Mouse (Mus musculus): ENCODE measurements around the gene Gpr35. TPM values are rescaled to one million over a fixed set of nuclear protein-coding genes. Genes with fewer than 3 reads are reported as not detected.

Gpr35 gene
- polyA plus RNA-seq, 1 experiment from 2014 or later = 0.64 TPM

DNA sequence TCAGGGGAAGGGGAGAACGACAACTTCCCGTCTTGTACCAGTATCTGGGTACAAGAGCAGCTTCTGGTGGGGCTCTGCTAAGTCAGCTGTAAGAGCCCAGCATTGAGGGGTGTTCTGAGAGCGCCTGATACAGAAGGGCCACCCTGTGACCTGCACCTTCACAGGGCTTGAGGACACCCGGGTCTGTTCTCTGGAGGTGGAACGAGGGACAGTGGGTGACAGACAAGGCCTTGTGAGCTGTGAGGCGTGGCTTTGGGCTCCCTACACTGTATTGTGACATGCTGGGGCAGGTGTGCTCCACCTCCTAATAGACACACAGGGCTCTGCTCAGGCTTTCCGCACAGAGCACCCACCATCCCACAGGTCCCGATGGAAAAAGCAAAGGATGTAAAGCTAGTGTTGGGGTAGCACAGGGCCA, 38.9 kb upstream of the Gpr35 start:
- 37% methylated on average over 8 of the region's 8 CpGs for WGBS

DNA sequence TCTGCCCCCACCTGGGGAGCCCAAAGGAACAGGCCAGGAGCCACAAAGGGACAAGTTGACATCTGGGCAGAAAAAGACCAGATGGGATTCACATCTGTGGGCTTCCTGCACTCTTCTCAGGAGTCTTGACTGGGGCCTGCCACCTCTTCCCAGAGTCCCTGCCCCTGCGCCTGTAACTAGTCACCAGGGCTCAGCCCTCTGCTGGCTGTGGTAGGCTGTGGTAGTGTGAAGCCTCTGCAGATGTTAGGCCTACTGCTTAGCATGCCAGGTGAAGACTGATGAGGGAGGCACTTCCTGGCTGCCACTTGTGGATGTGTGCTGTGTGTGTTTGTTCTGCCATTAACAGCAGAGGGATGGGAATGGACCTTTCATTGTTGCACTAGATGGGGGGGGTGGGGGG, 38.4 kb upstream of the Gpr35 start:
- H3K9ac ChIP-seq (replicated peaks) = peak overlapping the region; percentile 96
- peak overlapping the region; percentile 70 for H3K4me2 ChIP-seq
- ATAC-seq (ENCODE audit: low FRiP score) = no peak
- no peak overlapping the region for H3K27ac ChIP-seq (replicated peaks)
- H3K4me1 ChIP-seq = peaks cover 52% of the 10 kb centered on the region
- H3K9me3 ChIP-seq (replicated peaks) = no peaks in the 10 kb centered on the region
- peaks cover 31% of the 10 kb centered on the region for H3K36me3 ChIP-seq
- H3K4me3 ChIP-seq (replicated peaks) = peak overlapping the region; percentile 70
- 53% methylated on average over 1 of the region's 1 CpGs for WGBS
- no peaks in the 10 kb centered on the region for H3K27me3 ChIP-seq (replicated peaks)

More for the DNA sequence above, 38.9 kb upstream of the Gpr35 start:
- H3K9me3 ChIP-seq (replicated peaks) = no peaks in the 10 kb centered on the region
- no peak for ATAC-seq (ENCODE audit: low FRiP score)
- peak overlapping the region; percentile 94 for H3K27ac ChIP-seq (replicated peaks)
- peaks cover 53% of the 10 kb centered on the region for H3K4me1 ChIP-seq
- H3K27me3 ChIP-seq (replicated peaks) = no peaks in the 10 kb centered on the region
- H3K4me3 ChIP-seq (replicated peaks) = peak overlapping the region; percentile 70
- H3K4me2 ChIP-seq = peak overlapping the region; percentile 70
- peaks cover 25% of the 10 kb centered on the region for H3K36me3 ChIP-seq
- H3K9ac ChIP-seq (replicated peaks) = peak overlapping the region; percentile 96

DNA sequence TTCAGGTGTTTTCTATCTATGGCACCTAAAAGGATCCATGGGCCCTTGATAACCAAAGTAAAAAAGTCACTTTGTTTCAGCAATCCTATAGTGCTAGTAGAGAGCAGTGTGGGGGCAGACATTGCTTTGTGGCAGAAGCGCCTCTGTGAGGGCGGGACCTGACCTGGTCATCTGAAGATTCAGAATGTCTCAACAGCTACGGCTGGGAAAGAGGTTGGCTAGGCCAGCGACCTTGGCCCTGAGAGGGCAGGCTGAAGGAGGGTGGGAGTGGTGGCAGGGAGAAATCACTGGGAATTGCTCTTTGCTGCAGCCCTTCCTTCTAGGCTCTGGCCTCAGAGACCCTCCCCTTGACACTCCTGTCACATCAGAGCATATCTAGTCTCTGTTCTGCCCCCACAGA, 36.4 kb upstream of the Gpr35 start:
- WGBS = 81% methylated on average over 4 of the region's 4 CpGs
- H3K4me3 ChIP-seq (replicated peaks) = no peak overlapping the region
- H3K27me3 ChIP-seq (replicated peaks) = no peaks in the 10 kb centered on the region
- no peaks in the 10 kb centered on the region for H3K9me3 ChIP-seq (replicated peaks)
- no peak overlapping the region for H3K27ac ChIP-seq (replicated peaks)
- no peak for ATAC-seq (ENCODE audit: low FRiP score)
- H3K36me3 ChIP-seq = peaks cover 50% of the 10 kb centered on the region
- H3K4me2 ChIP-seq = no peak overlapping the region
- H3K9ac ChIP-seq (replicated peaks) = no peak overlapping the region
- peaks cover 40% of the 10 kb centered on the region for H3K4me1 ChIP-seq

DNA sequence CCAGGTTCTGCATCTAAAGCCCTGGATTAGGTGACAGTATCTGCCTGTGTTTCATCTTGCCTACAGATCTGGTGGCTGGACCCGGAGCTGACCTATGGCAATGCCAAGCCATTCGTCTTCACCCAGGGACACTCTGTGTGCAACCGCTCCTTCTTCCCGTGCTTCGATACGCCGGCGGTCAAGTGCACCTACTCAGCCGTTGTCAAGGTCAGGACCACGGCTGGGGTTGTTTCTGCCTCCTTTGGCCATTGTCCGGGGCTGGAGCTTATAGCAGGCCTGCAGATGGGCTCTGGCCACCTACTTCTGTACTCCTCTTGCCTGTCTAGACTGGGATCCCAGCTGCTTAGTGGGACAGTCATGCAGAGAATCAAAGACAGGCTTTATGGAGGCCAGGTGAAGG, 35.7 kb upstream of the Gpr35 start:
- 95% methylated on average over 11 of the region's 11 CpGs for WGBS
- H3K4me3 ChIP-seq (replicated peaks) = no peak overlapping the region

DNA sequence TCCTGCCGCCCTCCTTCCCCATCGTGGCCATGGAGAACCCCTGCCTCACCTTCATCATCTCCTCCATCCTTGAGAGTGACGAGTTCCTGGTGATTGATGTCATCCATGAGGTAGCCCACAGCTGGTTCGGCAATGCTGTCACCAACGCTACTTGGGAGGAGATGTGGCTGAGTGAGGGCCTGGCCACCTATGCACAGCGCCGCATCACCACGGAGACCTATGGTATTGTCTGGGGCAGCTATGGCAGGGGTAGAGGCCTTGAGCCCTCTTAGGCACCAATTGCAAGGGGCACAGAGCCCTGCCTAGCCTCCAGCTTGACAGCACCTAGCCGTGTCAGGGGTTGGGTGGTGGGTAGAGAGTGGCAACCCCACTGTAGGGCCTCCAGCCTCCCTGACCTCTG, 33.9 kb upstream of the Gpr35 start:
- 97% methylated on average over 9 of the region's 9 CpGs for WGBS
- no peak overlapping the region for H3K9ac ChIP-seq (replicated peaks)
- H3K36me3 ChIP-seq = peaks cover 71% of the 10 kb centered on the region
- no peaks in the 10 kb centered on the region for H3K9me3 ChIP-seq (replicated peaks)
- no peak overlapping the region for H3K27ac ChIP-seq (replicated peaks)
- ATAC-seq (ENCODE audit: low FRiP score) = no peak
- no peaks in the 10 kb centered on the region for H3K27me3 ChIP-seq (replicated peaks)
- peaks cover 26% of the 10 kb centered on the region for H3K4me1 ChIP-seq
- no peak overlapping the region for H3K4me3 ChIP-seq (replicated peaks)
- H3K4me2 ChIP-seq = no peak overlapping the region

More for the DNA sequence above, 35.7 kb upstream of the Gpr35 start:
- Histone ChIP-seq H3K27ac (replicated peaks) (no peak overlapping the region), H3K9me3 (replicated peaks) (no peaks in the 10 kb centered on the region), H3K27me3 (replicated peaks) (no peaks in the 10 kb centered on the region), H3K9ac (replicated peaks) (no peak overlapping the region), H3K4me1 (peaks cover 32% of the 10 kb centered on the region), H3K36me3 (peaks cover 58% of the 10 kb centered on the region), H3K4me2 (no peak overlapping the region)
- no peak for ATAC-seq (ENCODE audit: low FRiP score)

DNA sequence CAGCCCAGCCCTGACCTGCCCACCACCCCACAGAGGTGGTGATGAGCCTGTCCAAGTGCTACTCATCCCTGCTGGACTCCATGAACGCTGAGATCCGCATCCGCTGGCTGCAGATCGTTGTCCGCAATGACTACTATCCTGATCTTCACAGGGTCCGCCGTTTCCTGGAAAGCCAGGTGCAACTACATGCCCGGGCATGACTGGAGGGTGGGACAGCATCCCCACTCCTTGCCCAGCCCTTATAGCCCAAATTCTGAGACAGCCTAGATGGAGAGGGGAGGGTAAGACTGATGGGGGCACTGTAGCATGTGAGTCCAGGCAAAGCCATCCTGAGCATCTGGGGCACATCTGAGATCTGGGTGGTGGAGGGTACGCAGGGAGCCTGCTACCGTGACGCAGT, 31.5 kb upstream of the Gpr35 start:
- WGBS = 95% methylated on average over 11 of the region's 11 CpGs
- 0 out of 2 replicates have a peak, but pooled peaks cover 2% of the 10 kb centered on the region for H3K4me1 ChIP-seq
- ATAC-seq (ENCODE audit: low FRiP score) = no peak
- no peaks in the 10 kb centered on the region for H3K27me3 ChIP-seq (replicated peaks)
- no peak overlapping the region for H3K9ac ChIP-seq (replicated peaks)
- no peak overlapping the region for H3K4me2 ChIP-seq
- H3K9me3 ChIP-seq (replicated peaks) = no peaks in the 10 kb centered on the region
- no peak overlapping the region for H3K4me3 ChIP-seq (replicated peaks)
- peaks cover 68% of the 10 kb centered on the region for H3K36me3 ChIP-seq
- no peak overlapping the region for H3K27ac ChIP-seq (replicated peaks)

DNA sequence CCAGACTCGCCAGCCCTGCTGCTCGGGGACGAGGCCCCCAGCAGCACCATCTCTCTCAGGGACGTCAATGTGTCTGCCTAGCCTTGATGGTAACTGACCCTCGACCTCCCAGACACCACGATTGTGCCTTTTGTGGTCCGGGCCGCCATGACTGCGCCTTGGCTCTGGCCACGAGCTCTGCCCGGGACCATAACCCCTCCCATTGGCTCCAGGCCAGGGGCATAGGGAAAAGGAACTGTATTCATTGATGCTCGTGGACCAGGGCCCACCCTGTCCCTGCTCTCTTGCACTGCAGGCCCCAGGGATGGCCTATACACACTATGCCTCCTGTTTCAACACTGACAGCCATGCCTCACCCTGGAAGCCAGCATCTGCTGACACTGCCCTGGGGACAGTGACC, 30.9 kb upstream of the Gpr35 start:
- ATAC-seq (ENCODE audit: low FRiP score) = no peak
- no peak overlapping the region for H3K9ac ChIP-seq (replicated peaks)
- H3K4me2 ChIP-seq = no peak overlapping the region
- H3K9me3 ChIP-seq (replicated peaks) = no peaks in the 10 kb centered on the region
- H3K36me3 ChIP-seq = peaks cover 65% of the 10 kb centered on the region
- H3K4me1 ChIP-seq = no peaks in the 10 kb centered on the region
- H3K4me3 ChIP-seq (replicated peaks) = no peak overlapping the region
- no peak overlapping the region for H3K27ac ChIP-seq (replicated peaks)
- 83% methylated on average over 12 of the region's 12 CpGs for WGBS
- H3K27me3 ChIP-seq (replicated peaks) = no peaks in the 10 kb centered on the region

DNA sequence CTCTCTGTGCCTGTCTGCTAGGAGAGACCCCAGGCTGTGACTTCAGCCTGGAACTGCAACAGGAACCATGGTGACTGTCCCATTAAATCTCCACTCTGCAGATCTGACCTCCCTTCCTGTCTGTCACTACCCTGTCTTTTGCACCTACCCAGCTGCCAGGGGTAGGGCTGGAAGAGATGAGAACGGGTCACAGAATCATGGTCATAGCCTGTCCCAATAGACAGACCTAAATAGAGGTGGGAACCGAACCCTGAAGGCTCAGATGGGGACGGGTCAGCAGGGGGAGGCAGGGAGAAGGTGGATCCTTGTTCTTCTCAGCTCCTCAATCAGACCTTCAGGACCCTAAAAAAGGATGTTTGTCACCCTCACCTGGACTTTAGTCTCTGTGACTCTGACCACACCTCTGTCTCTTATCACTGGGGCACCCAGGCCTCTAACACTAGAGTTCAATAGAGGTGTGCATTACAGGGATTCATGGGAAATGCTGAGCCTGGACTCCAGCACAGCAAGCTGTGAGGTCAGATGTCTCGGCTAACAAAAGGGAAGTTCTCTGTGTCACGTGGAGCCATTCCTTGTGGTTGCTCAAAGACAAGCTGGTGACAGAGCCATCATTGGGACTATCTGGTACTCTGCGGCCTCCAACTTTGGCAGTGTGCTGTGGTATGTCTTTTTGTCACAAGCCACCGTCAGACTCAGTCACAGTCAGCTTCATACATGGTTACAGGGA, 30.0 kb upstream of the Gpr35 start:
- H3K9me3 ChIP-seq (replicated peaks) = no peaks in the 10 kb centered on the region
- H3K36me3 ChIP-seq = peaks cover 57% of the 10 kb centered on the region
- WGBS = 90% methylated on average over 7 of the region's 7 CpGs
- no peaks in the 10 kb centered on the region for H3K4me1 ChIP-seq
- H3K4me2 ChIP-seq = no peak overlapping the region
- no peaks in the 10 kb centered on the region for H3K27me3 ChIP-seq (replicated peaks)
- no peak overlapping the region for H3K4me3 ChIP-seq (replicated peaks)
- ATAC-seq (ENCODE audit: low FRiP score) = no peak
- H3K27ac ChIP-seq (replicated peaks) = no peak overlapping the region
- H3K9ac ChIP-seq (replicated peaks) = no peak overlapping the region

DNA sequence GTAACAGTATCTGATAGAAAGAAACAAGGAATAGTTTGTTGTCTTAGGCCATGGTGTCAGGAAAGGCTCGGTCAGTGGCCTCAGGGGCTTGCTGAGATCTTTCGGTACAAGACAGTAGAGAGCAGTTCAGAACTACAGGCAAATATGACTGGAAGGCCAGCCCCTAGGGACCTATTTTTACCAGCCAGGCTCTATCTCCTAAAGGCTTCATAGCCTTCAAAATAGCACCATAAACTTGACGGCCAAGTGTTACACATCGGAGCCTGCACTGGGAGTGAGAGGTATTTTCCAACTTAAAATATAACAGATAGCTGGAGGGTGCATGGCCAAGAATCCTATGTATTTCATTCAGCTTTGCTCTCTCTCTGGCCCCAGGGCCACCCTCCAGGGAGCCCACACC, 29.2 kb upstream of the Gpr35 start:
- H3K4me3 ChIP-seq (replicated peaks) = no peak overlapping the region
- no peaks in the 10 kb centered on the region for H3K4me1 ChIP-seq
- no peaks in the 10 kb centered on the region for H3K27me3 ChIP-seq (replicated peaks)
- H3K27ac ChIP-seq (replicated peaks) = no peak overlapping the region
- no peak overlapping the region for H3K9ac ChIP-seq (replicated peaks)
- no peak overlapping the region for H3K4me2 ChIP-seq
- H3K36me3 ChIP-seq = peaks cover 48% of the 10 kb centered on the region
- 84% methylated on average over 4 of the region's 4 CpGs for WGBS
- H3K9me3 ChIP-seq (replicated peaks) = no peaks in the 10 kb centered on the region
- ATAC-seq (ENCODE audit: low FRiP score) = no peak

DNA sequence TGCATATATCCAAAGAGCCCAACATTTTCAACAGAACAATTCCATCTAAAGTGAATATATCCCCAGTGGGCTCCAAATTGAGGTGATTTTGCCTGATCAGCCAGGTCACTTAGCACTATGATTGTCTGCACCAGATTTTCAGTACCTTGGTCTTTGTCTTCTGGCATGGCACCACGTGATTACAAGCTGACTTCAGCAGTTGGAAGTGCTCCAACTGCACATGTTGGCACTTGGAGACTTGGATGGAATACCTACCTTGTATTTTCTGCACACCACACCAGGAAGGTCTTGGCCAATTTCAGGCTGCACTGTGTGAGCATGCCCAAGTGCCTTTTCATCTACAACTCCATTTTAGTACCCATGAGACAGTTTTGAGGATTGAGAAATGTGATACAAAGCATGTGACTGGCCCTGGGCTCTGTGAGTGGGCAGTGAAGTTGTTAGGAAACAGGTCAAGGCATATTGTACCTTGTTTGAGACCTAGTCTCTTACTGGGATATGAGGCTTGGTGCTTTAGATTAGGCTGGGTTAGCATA, 20.4 kb upstream of the Gpr35 start:
- no peak overlapping the region for H3K9ac ChIP-seq (replicated peaks)
- H3K4me3 ChIP-seq (replicated peaks) = no peak overlapping the region
- no peak for ATAC-seq (ENCODE audit: low FRiP score)
- H3K4me1 ChIP-seq = peaks cover 11% of the 10 kb centered on the region
- no peaks in the 10 kb centered on the region for H3K36me3 ChIP-seq
- H3K4me2 ChIP-seq = no peak overlapping the region
- no peak overlapping the region for H3K27ac ChIP-seq (replicated peaks)
- WGBS = 29% methylated on average over 1 of the region's 1 CpGs
- no peaks in the 10 kb centered on the region for H3K9me3 ChIP-seq (replicated peaks)
- H3K27me3 ChIP-seq (replicated peaks) = peaks cover 6% of the 10 kb centered on the region; the same call in 1 of the 2 replicates

DNA sequence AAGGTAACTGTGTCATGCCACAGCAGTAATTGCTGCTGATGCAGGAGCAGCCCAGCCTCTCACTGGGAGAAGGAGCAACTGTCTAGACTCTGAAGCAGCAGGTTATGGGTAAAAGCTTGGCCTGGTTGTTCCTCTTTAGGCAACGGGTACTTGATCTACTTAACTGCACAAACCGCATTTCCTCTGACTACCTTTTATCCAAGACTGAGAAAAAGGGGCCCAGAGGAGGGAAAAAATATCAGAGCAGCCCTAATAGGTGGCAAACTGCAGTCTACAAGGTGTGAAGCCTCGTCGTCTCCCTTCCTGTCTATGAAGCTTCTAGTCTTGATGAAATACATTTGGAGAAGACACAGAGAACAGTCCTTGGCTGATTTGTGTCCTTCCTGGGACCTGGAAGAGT, 17.1 kb upstream of the Gpr35 start:
- H3K9me3 ChIP-seq (replicated peaks) = no peaks in the 10 kb centered on the region
- ATAC-seq (ENCODE audit: low FRiP score) = no peak
- WGBS = 78% methylated on average over 4 of the region's 4 CpGs
- H3K4me3 ChIP-seq (replicated peaks) = peak overlapping the region; percentile 67
- H3K4me1 ChIP-seq = peaks cover 33% of the 10 kb centered on the region
- peaks cover 6% of the 10 kb centered on the region; the same call in 1 of the 2 replicates for H3K27me3 ChIP-seq (replicated peaks)
- peak overlapping the region; percentile 99 for H3K27ac ChIP-seq (replicated peaks)
- peaks cover 11% of the 10 kb centered on the region for H3K36me3 ChIP-seq
- peak overlapping the region; percentile 90 for H3K4me2 ChIP-seq
- H3K9ac ChIP-seq (replicated peaks) = peak overlapping the region; percentile 65

DNA sequence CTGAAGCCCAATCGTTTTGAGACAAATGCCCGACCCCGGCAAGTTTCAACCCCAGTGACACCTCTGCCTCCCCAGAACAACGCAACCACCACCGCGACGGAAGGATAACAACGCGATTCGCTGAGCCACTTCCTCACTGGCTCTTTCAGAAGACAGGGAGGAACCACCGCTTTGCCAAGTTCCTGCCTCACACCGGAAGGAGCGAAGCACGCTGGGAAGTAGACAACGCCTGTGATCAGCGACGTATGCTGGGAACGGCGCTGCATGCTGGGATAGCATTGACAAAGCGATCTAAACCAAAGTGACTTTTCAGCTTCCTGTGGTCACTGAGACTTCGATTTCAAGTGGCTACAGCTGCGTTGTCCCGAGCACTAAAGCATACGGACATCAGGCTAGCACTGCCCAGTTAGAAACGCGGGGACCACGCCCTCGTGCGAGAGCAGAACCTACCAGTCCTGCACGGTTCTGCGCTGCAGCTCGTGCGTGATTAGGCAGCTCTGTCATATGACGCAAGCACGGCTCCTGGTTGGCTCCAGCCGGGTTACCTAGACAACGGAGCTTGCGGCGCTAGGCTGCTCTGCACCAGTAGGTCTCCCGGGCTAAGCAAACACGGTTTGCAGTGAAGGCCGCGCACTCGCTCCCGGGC, 16.4 kb upstream of the Gpr35 start, which contains the start of gene Capn10:
Gene Capn10 (plus strand): TSS at position 195 of the 646 bp plus-strand sequence.
- peak; percentile 100 for ATAC-seq (ENCODE audit: low FRiP score)
- Histone ChIP-seq H3K4me2 (peak within 1 kb of the TSS; percentile 90), H3K27ac (replicated peaks) (peak within 1 kb of the TSS; percentile 99), H3K36me3 (peaks cover 18% of the 10 kb centered on the region), H3K27me3 (replicated peaks) (peaks cover 5% of the 10 kb centered on the region; the same call in 1 of the 2 replicates), H3K9ac (replicated peaks) (peak within 1 kb of the TSS; percentile 65), H3K4me3 (replicated peaks) (peak within 1 kb of the TSS; percentile 67), H3K4me1 (peaks cover 33% of the 10 kb centered on the region), H3K9me3 (replicated peaks) (no peaks in the 10 kb centered on the region)
- WGBS = under 1% methylated on average over 45 of the region's 45 CpGs

All from neural tube, embryonic 15.5 days (tissue).